Mouse (Mus musculus) kidney, adult 8-10 months (tissue): ENCODE results near the gene Ciz1.

ENCODE experiments used
- DNase-seq, 2 experiments: peaks; one replicate each; pipeline ENCODE4 v3.0.0; 2022

Gene Ciz1

GRCm38 (mm10) chr2:32381775-32382223 is 29.7 kb downstream of the Ciz1 start, which contains the start of gene 1110008P14Rik:
TSS of gene 1110008P14Rik (minus strand) at chr2:32381938.
- peak; percentile 93 to 95 for DNase-seq

GRCm38 (mm10) chr2:32382689-32383088 is 30.6 kb downstream of the Ciz1 start:
- DNase-seq, result no peak

GRCm38 (mm10) chr2:32387706-32388490 is 35.8 kb downstream of the Ciz1 start, which contains the start of gene Lcn2:
TSS of gene Lcn2 (minus strand) at chr2:32388252.
- no peak for DNase-seq

GRCm38 (mm10) chr2:32389157-32389556 is 37.0 kb downstream of the Ciz1 start:
- DNase-seq, result no peak

GRCm38 (mm10) chr2:32390871-32391270 is 38.7 kb downstream of the Ciz1 start:
- peak; percentile 47 to 66 for DNase-seq

GRCm38 (mm10) chr2:32392063-32392462 is 39.9 kb downstream of the Ciz1 start:
- DNase-seq, result peak; percentile 76 to 81

GRCm38 (mm10) chr2:32394973-32395372 is 42.8 kb downstream of the Ciz1 start:
- DNase-seq, result peak in 1 of 2 experiments; percentile 54

GRCm38 (mm10) chr2:32395484-32395945 is 43.4 kb downstream of the Ciz1 start, which contains the start of gene Ptges2:
TSS of gene Ptges2 (plus strand) at chr2:32395896.
- peak; percentile 93 for DNase-seq

- DNase-seq, result peak; percentile 93 to 94
Observed at GRCm38 (mm10) chr2:32395946-32396621, 44.0 kb downstream of the Ciz1 start.

GRCm38 (mm10) chr2:32396695-32397094 is 44.6 kb downstream of the Ciz1 start:
- DNase-seq, result peak in 1 of 2 experiments; percentile 29

GRCm38 (mm10) chr2:32404663-32405062 is 52.5 kb downstream of the Ciz1 start:
- DNase-seq, result peak; percentile 92 to 98

- peak in 1 of 2 experiments; percentile 57 for DNase-seq
Observed at GRCm38 (mm10) chr2:32407144-32407824, 55.2 kb downstream of the Ciz1 start.

- DNase-seq, result peak; percentile 87 to 93
Observed at GRCm38 (mm10) chr2:32408429-32409424, 56.6 kb downstream of the Ciz1 start.

GRCm38 (mm10) chr2:32411407-32411806 is 59.3 kb downstream of the Ciz1 start:
- DNase-seq, result no peak

GRCm38 (mm10) chr2:32412742-32413531 is 60.8 kb downstream of the Ciz1 start:
- DNase-seq, result no peak

GRCm38 (mm10) chr2:32413936-32414335 is 61.8 kb downstream of the Ciz1 start:
- DNase-seq, result no peak

- DNase-seq, result peak in 1 of 2 experiments; percentile 50
Observed at GRCm38 (mm10) chr2:32415801-32416200, 63.7 kb downstream of the Ciz1 start.

- no peak for DNase-seq
Observed at GRCm38 (mm10) chr2:32416556-32416955, 64.4 kb downstream of the Ciz1 start.

GRCm38 (mm10) chr2:32417486-32417885 is 65.4 kb downstream of the Ciz1 start:
- no peak for DNase-seq

GRCm38 (mm10) chr2:32418430-32419151 is 66.5 kb downstream of the Ciz1 start:
- peak; percentile 71 to 74 for DNase-seq
